33 mouse cellular contexts compared by ENCODE assay signal in the genomic region with DNA sequence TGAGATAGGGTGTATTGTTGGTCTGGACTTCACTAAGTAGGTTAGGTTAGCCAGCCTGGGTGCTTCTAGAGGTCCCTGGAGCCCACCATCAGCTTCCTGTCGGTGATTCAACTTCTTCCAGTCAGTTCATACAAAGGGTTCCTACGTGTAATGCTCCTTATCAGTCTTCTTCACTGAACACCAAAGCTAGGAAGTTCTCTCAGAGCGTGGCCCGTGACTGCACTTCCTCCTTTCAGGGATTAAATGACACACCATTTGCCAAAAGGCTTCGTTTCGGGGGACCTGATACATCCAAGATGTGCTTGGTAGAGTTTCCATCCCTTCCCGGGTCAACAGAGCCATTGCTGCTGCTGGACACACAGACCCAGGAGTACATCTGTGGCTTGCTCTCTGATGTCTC. TPM values are rescaled to one million over a fixed set of nuclear protein-coding genes. Genes with fewer than 3 reads are reported as not detected.
DNase-seq lines count a peak whose midpoint lies in the region; ATAC-seq and TF ChIP-seq lines count a peak whose summit lies in the region.
"Had no signal": no experiment of that assay in that cellular context is flagged by ENCODE, and none has a peak within 500 bp of the region (broad histone marks: within the 10 kb centered on the region; RNA-seq: fewer than 3 reads in every experiment).

No protein-coding gene starts in this region.

- no peaks in the 10 kb centered on the region for H3K36me3 ChIP-seq in megakaryocyte, embryonic 14.5 days (replicated peaks; ENCODE audit: low read length)
- no peaks in the 10 kb centered on the region for H3K36me3 ChIP-seq in G1E (replicated peaks)
- no peaks in the 10 kb centered on the region for H3K36me3 ChIP-seq in kidney, embryonic 16.5 days (ENCODE audit: insufficient read depth, low read length)
- H3K36me3 ChIP-seq: forebrain, embryonic 10.5 days; hindbrain, embryonic 12.5 days; hindbrain, embryonic 15.5 days had no signal

- no peak overlapping the region for H3K9ac ChIP-seq in kidney, embryonic 16.5 days (replicated peaks; ENCODE audit: low read length)
- H3K9ac ChIP-seq: forebrain, embryonic 13.5 days; hindbrain, embryonic 12.5 days; hindbrain, embryonic 15.5 days had no signal

- H3K27ac ChIP-seq in kidney, embryonic 16.5 days (ENCODE audit: low read length) = no peak overlapping the region
- H3K27ac ChIP-seq: forebrain, embryonic 10.5 days; forebrain, embryonic 13.5 days; hindbrain, embryonic 12.5 days; hindbrain, embryonic 15.5 days had no signal

- no peaks in the 10 kb centered on the region for H3K9me3 ChIP-seq in megakaryocyte, embryonic 14.5 days
- H3K9me3 ChIP-seq in G1E (replicated peaks) = no peaks in the 10 kb centered on the region
- no peaks in the 10 kb centered on the region for H3K9me3 ChIP-seq in kidney, embryonic 16.5 days (ENCODE audit: low read length)
- H3K9me3 ChIP-seq: forebrain, embryonic 10.5 days; forebrain, embryonic 13.5 days; hindbrain, embryonic 12.5 days; hindbrain, embryonic 15.5 days had no signal

- no peak for TF ChIP-seq CTCF in G1E (IDR thresholded peaks at IDR 0.05; ENCODE audit: low read depth, low read length)

- intact Hi-C loops in left cerebral cortex, postnatal 25 days (cut with DNase I) = no loop called here

- H3K4me2 ChIP-seq in kidney, embryonic 16.5 days (replicated peaks; ENCODE audit: low read depth, low read length) = no peak overlapping the region
- H3K4me2 ChIP-seq: forebrain, embryonic 13.5 days; heart, embryonic 11.5 days; hindbrain, embryonic 12.5 days; hindbrain, embryonic 15.5 days had no signal

- H3K4me1 ChIP-seq in megakaryocyte, embryonic 14.5 days = peaks cover 50% of the 10 kb centered on the region
- H3K4me1 ChIP-seq in G1E (ENCODE audit: insufficient read depth, low read depth, low read length) = peaks cover 27% of the 10 kb centered on the region
- no peaks in the 10 kb centered on the region for H3K4me1 ChIP-seq in kidney, embryonic 16.5 days (ENCODE audit: insufficient read depth, low read length)
- H3K4me1 ChIP-seq: forebrain, embryonic 13.5 days; hindbrain, embryonic 15.5 days had no signal

- WGBS in kidney, embryonic 16.5 days = 50% methylated on average over 7 of the region's 7 CpGs

- no peak for ATAC-seq in megakaryocyte, adult 5-6 weeks (ENCODE audit: poor library complexity, severe bottlenecking)
- peak; percentile 46; the same call in 1 of the 2 replicates for ATAC-seq in G1E (ENCODE audit: extremely low read depth, insufficient number of reproducible peaks, low FRiP score, poor library complexity, severe bottlenecking)
- 0 out of 2 replicates have a peak, but pooled peaks have one; percentile 11 for ATAC-seq in common myeloid progenitor, adult 5-6 weeks (replicated peaks; ENCODE audit: low read depth, poor library complexity, severe bottlenecking)
- no peak for ATAC-seq in kidney, embryonic 16.5 days (ENCODE audit: low FRiP score, low TSS enrichment)
- ATAC-seq: forebrain, embryonic 13.5 days; forebrain, embryonic 16.5 days had no signal

- DNase-seq in A20 (ENCODE audit: low read depth, low spot score) (peak; percentile 35), G1E (ENCODE audit: low spot score) (peak; percentile 31)
- DNase-seq in left cerebral cortex, postnatal 25 days (ENCODE audit: low spot score in 2 of 2) = no peak
- DNase-seq: adrenal gland, adult 2 months; adrenal gland, postnatal 25 days; B cell, adult 2 months; cerebellum, adult 11-12 months; cerebellum, adult 8-10 months; cerebellum, postnatal 10 days; cerebellum, postnatal 36 days; gastrocnemius, postnatal 10 days; gastrocnemius, postnatal 36 days had no signal

- peak overlapping the region; percentile 44 for H3K4me3 ChIP-seq in megakaryocyte, embryonic 14.5 days (replicated peaks)
- no peak overlapping the region for H3K4me3 ChIP-seq in G1E (ENCODE audit: low read depth, low read length)
- no peak overlapping the region for H3K4me3 ChIP-seq in kidney, embryonic 16.5 days (ENCODE audit: low read length)
- H3K4me3 ChIP-seq: forebrain, embryonic 10.5 days; forebrain, embryonic 13.5 days; hindbrain, embryonic 12.5 days; hindbrain, embryonic 15.5 days had no signal

- peaks cover 17% of the 10 kb centered on the region for H3K27me3 ChIP-seq in megakaryocyte, embryonic 14.5 days (replicated peaks)
- H3K27me3 ChIP-seq in G1E (ENCODE audit: insufficient read depth, low read length) = peaks cover 17% of the 10 kb centered on the region
- H3K27me3 ChIP-seq in kidney, embryonic 16.5 days (ENCODE audit: insufficient read depth, low read length) = no peaks in the 10 kb centered on the region
- H3K27me3 ChIP-seq: forebrain, embryonic 13.5 days; hindbrain, embryonic 12.5 days had no signal

RNA-seq across cellular contexts. Expression of a gene that starts 5.4 kb away (rescaled TPM):
- polyA plus RNA-seq in megakaryocyte, embryonic 14.5 days (2012; ENCODE audit: insufficient read depth, low replicate concordance) = 8.5 and 30.7 TPM in 2 replicates
- total RNA-seq in megakaryocyte, adult 5-6 weeks (2015) = 17.6 and 18.3 TPM in 2 replicates
- 15.2 and 15.6 TPM in 2 replicates for total RNA-seq in megakaryocyte, adult 5-6 weeks (2017)
- 14.0 and 17.5 TPM in 2 replicates for total RNA-seq in G1E (2014; fragmentation: Nextera tagmentation)
- total RNA-seq in G1E (2017) = 29.3 and 34.7 TPM in 2 replicates
- 50.3 and 52.7 TPM in 2 replicates for polyA plus RNA-seq in G1E (2012)
- total RNA-seq in common myeloid progenitor, adult 5-6 weeks (2017) = 24.5 and 24.8 TPM in 2 replicates
- 10 to 100 TPM; 20.5 to 21.0 TPM for total RNA-seq in left cerebral cortex, postnatal 25 days (2021)
- polyA plus RNA-seq in kidney, embryonic 16.5 days (2015; fragmentation: Nextera tagmentation; extraction: Ambion mirVana) = 74.3 and 77.5 TPM in 2 replicates

RNA-seq across cellular contexts. Expression of a gene that starts 5.9 kb away (rescaled TPM):
- not detected in 2 replicates for polyA plus RNA-seq in megakaryocyte, embryonic 14.5 days (2012; ENCODE audit: insufficient read depth, low replicate concordance)
- total RNA-seq in megakaryocyte, adult 5-6 weeks (2015) = not detected in 2 replicates
- 0.18 TPM in 1 of 2 replicates, not detected in the other for total RNA-seq in megakaryocyte, adult 5-6 weeks (2017)
- total RNA-seq in G1E (2014; fragmentation: Nextera tagmentation) (not detected in 2 replicates), G1E (2017) (not detected in 2 replicates)
- not detected in 2 replicates for polyA plus RNA-seq in G1E (2012)
- total RNA-seq in common myeloid progenitor, adult 5-6 weeks (2017) = not detected in 2 replicates
- total RNA-seq in left cerebral cortex, postnatal 25 days (2021) = not detected
- 0.72 TPM in 1 of 2 replicates, not detected in the other for polyA plus RNA-seq in kidney, embryonic 16.5 days (2015; fragmentation: Nextera tagmentation; extraction: Ambion mirVana)
- total RNA-seq: adrenal gland, adult 2 months; adrenal gland, postnatal 25 days; gastrocnemius, adult 18-20 months; gastrocnemius, postnatal 10 days; gastrocnemius, postnatal 36 days; granulocyte monocyte progenitor cell, adult 5-6 weeks; heart, adult 8-10 months; heart, postnatal 25 days; hematopoietic stem cell, adult 5-6 weeks had no signal
- polyA plus RNA-seq: adrenal gland, adult 2 months; brain, embryonic 14.5 days; embryonic facial prominence, embryonic 11.5 days; embryonic facial prominence, embryonic 14.5 days; forebrain, embryonic 13.5 days; forebrain, embryonic 16.5 days; heart, embryonic 11.5 days; heart, embryonic 14.5 days; heart, postnatal 0 days; hindbrain, embryonic 12.5 days; hindbrain, embryonic 15.5 days; intestine, embryonic 14.5 days had no signal

RNA-seq across cellular contexts. Expression of a gene that starts 12.4 kb away (rescaled TPM):
- 4.6 and 27.1 TPM in 2 replicates for polyA plus RNA-seq in megakaryocyte, embryonic 14.5 days (2012; ENCODE audit: insufficient read depth, low replicate concordance)
- not detected in 2 replicates for total RNA-seq in megakaryocyte, adult 5-6 weeks (2015)
- not detected in 2 replicates for total RNA-seq in megakaryocyte, adult 5-6 weeks (2017)
- total RNA-seq in G1E (2014; fragmentation: Nextera tagmentation) (2.4 and 3.4 TPM in 2 replicates), G1E (2017) (1.0 and 1.3 TPM in 2 replicates)
- polyA plus RNA-seq in G1E (2012) = 4.2 and 5.7 TPM in 2 replicates
- 0.14 TPM in 1 of 2 replicates, not detected in the other for total RNA-seq in common myeloid progenitor, adult 5-6 weeks (2017)
- under 1 TPM in 1 of 2 experiments, not detected in 1; 0.48 TPM for total RNA-seq in left cerebral cortex, postnatal 25 days (2021)
- polyA plus RNA-seq in kidney, embryonic 16.5 days (2015; fragmentation: Nextera tagmentation; extraction: Ambion mirVana) = 9.6 and 10.3 TPM in 2 replicates
- total RNA-seq: adrenal gland, postnatal 25 days; granulocyte monocyte progenitor cell, adult 5-6 weeks had no signal

RNA-seq across cellular contexts. Expression of a gene that starts 40.8 kb away (rescaled TPM):
- 26.5 and 40.1 TPM in 2 replicates for polyA plus RNA-seq in megakaryocyte, embryonic 14.5 days (2012; ENCODE audit: insufficient read depth, low replicate concordance)
- 9.7 and 10.1 TPM in 2 replicates for total RNA-seq in megakaryocyte, adult 5-6 weeks (2015)
- total RNA-seq in megakaryocyte, adult 5-6 weeks (2017) = 18.2 and 20.9 TPM in 2 replicates
- 6.6 and 14.6 TPM in 2 replicates for total RNA-seq in G1E (2014; fragmentation: Nextera tagmentation)
- 24.9 and 30.9 TPM in 2 replicates for total RNA-seq in G1E (2017)
- polyA plus RNA-seq in G1E (2012) = 34.5 and 39.6 TPM in 2 replicates
- total RNA-seq in common myeloid progenitor, adult 5-6 weeks (2017) = 36.0 and 38.4 TPM in 2 replicates
- 1 to 10 TPM; 6.8 TPM for total RNA-seq in left cerebral cortex, postnatal 25 days (2021)
- 12.2 and 13.3 TPM in 2 replicates for polyA plus RNA-seq in kidney, embryonic 16.5 days (2015; fragmentation: Nextera tagmentation; extraction: Ambion mirVana)

RNA-seq across cellular contexts. Expression of a gene that starts 56.7 kb away (rescaled TPM):
- polyA plus RNA-seq in megakaryocyte, embryonic 14.5 days (2012; ENCODE audit: insufficient read depth, low replicate concordance) = 42.9 and 56.6 TPM in 2 replicates
- total RNA-seq in megakaryocyte, adult 5-6 weeks (2015) = 25.5 and 41.7 TPM in 2 replicates
- 15.9 and 31.2 TPM in 2 replicates for total RNA-seq in megakaryocyte, adult 5-6 weeks (2017)
- total RNA-seq in G1E (2014; fragmentation: Nextera tagmentation) (67.6 and 84.0 TPM in 2 replicates), G1E (2017) (22.1 and 25.2 TPM in 2 replicates)
- polyA plus RNA-seq in G1E (2012) = 108 and 115 TPM in 2 replicates
- total RNA-seq in common myeloid progenitor, adult 5-6 weeks (2017) = 20.4 and 32.7 TPM in 2 replicates
- 10 to 100 TPM; 82.7 to 91.5 TPM for total RNA-seq in left cerebral cortex, postnatal 25 days (2021)
- polyA plus RNA-seq in kidney, embryonic 16.5 days (2015; fragmentation: Nextera tagmentation; extraction: Ambion mirVana) = 28.3 and 30.4 TPM in 2 replicates

Comparison
In these comparisons a context has a peak if more than half of its experiments do, and no peak if none do; other contexts are left out.
1. ATAC-seq: peak in G1E (single experiment) and common myeloid progenitor, adult 5-6 weeks (single experiment); none in megakaryocyte, adult 5-6 weeks (single experiment) and kidney, embryonic 16.5 days (single experiment).
2. DNase-seq: peak in A20 (single experiment) and G1E (single experiment); none in left cerebral cortex, postnatal 25 days (0 of 2).